Comparison of ENCODE assay signal across 34 mouse cellular contexts in genomic region chr1:191732623-191733022, GRCm38 (mm10).
"Had no signal": no experiment of that assay in that cellular context is flagged by ENCODE, and none has a peak within 500 bp of the region (broad histone marks: within the 10 kb centered on the region; RNA-seq: fewer than 3 reads in every experiment).

No protein-coding gene starts in this region.

- ATAC-seq: hindbrain, embryonic 16.5 days; hindbrain, postnatal 0 days; inflammation-experienced regulatory T-cells, adult 6 months; intestine, embryonic 15.5 days; intestine, embryonic 16.5 days; intestine, postnatal 0 days had no signal

- H3K36me3 ChIP-seq: intestine, embryonic 15.5 days had no signal

- H3K4me1 ChIP-seq: heart, embryonic 12.5 days; heart, embryonic 15.5 days; hindbrain, embryonic 10.5 days; hindbrain, embryonic 12.5 days; hindbrain, embryonic 13.5 days; hindbrain, embryonic 15.5 days; intestine, embryonic 15.5 days; kidney, embryonic 15.5 days had no signal

- H3K4me3 ChIP-seq: heart, embryonic 12.5 days; heart, embryonic 13.5 days; heart, embryonic 15.5 days; hindbrain, embryonic 10.5 days; hindbrain, embryonic 12.5 days; hindbrain, embryonic 13.5 days; hindbrain, embryonic 15.5 days; intestine, embryonic 15.5 days; kidney, embryonic 15.5 days; layer of hippocampus, adult 2 months; left cerebral cortex, adult 2 months had no signal

- H3K9me3 ChIP-seq: heart, embryonic 12.5 days; heart, embryonic 13.5 days; heart, embryonic 15.5 days; hindbrain, embryonic 10.5 days; hindbrain, embryonic 12.5 days; hindbrain, embryonic 13.5 days; hindbrain, embryonic 15.5 days; intestine, embryonic 15.5 days; kidney, embryonic 15.5 days had no signal

- DNase-seq: heart, postnatal 10 days; heart, postnatal 14 days; heart, postnatal 36 days; heart, postnatal 4 days; kidney, adult 11 months; kidney, adult 18-20 months; kidney, adult 2 months; kidney, adult 8-10 months; kidney, adult 9 months; kidney, postnatal 10 days; kidney, postnatal 14 days; kidney, postnatal 25 days; kidney, postnatal 36 days; kidney, postnatal 4 days; layer of hippocampus, adult 9-11 months; layer of hippocampus, postnatal 36 days had no signal

- H3K27ac ChIP-seq: heart, embryonic 13.5 days; heart, embryonic 15.5 days; hindbrain, embryonic 10.5 days; hindbrain, embryonic 12.5 days; hindbrain, embryonic 13.5 days; hindbrain, embryonic 14.5 days; hindbrain, embryonic 15.5 days; hindbrain, postnatal 0 days; intestine, embryonic 15.5 days; kidney, embryonic 15.5 days; kidney, postnatal 0 days; layer of hippocampus, adult 2 months; left cerebral cortex, adult 2 months had no signal

- H3K27me3 ChIP-seq: heart, embryonic 12.5 days; heart, embryonic 13.5 days; heart, embryonic 15.5 days; hindbrain, embryonic 12.5 days; hindbrain, embryonic 13.5 days; hindbrain, embryonic 15.5 days; intestine, embryonic 15.5 days; kidney, embryonic 15.5 days had no signal
